Mouse (Mus musculus): ENCODE measurements around the gene Bid.
A peak's percentile ranks its signal among the peaks of the same experiment; 100 is the strongest.

- TF ChIP-seq CTCF (IDR thresholded peaks at IDR 0.05; ENCODE audit: borderline replicate concordance, extremely low read depth, insufficient read depth, insufficient read length) (peak; percentile 41; the same call in 1 of the 2 replicates), POLR2A (IDR thresholded peaks at IDR 0.05; ENCODE audit: borderline replicate concordance, extremely low read depth, insufficient read depth, insufficient read length, poor library complexity, severe bottlenecking) (no peak)
Measured at GRCm38 (mm10) chr6:120914911-120915648, 1.6 kb downstream of the Bid start.
